Mouse (Mus musculus) urinary bladder, adult 2 months (tissue): ENCODE data around the gene Gpr55. TPM values are rescaled to one million over a fixed set of nuclear protein-coding genes. Genes with fewer than 3 reads are reported as not detected.

Experiments
- DNase-seq: peaks from one replicate; pipeline ENCODE4 v3.0.0; 2022; ENCODE audit warnings: low spot score
- polyA plus RNA-seq: library from polyadenylated mRNA; depleted of rRNA; stranded (reverse); fragments of >200 nt; gene quantifications from 2 replicates; pipeline ENCODE4 v1.2.3, GENCODE M21; 2012

The Gpr55 gene
- polyA plus RNA-seq, 1 experiment: 0.08 TPM

DNA sequence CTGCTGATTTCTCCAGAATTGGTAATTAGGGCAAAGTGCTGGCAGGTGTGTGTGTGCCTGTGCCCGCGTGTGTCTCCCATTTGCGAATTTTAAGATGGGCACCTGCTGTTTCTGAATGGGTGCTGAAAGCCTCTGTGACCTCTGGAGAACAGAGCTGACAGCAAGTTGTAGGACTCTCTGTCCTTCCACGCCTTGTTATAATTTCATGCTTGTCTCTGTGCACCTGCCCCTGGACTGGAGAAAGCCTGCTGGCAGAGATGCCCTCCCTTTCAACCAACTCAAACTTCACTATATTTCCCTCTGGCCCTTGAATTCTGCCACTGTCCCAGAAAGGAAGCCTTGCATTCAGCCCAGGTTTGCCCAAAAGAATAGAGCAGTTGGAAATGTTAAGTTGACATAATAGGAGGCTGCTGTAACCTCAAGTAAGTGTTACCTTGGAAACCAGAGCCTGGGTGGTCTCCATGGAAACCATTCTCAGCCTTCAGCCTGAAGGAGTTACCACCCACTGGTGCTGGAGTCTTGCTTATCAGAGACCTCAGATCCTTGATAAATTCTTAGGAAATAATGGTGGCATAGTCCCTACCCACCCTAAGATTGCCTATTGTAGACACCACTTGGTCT lies 43.9 kb downstream of the Gpr55 start:
- DNase-seq: no peak

DNA sequence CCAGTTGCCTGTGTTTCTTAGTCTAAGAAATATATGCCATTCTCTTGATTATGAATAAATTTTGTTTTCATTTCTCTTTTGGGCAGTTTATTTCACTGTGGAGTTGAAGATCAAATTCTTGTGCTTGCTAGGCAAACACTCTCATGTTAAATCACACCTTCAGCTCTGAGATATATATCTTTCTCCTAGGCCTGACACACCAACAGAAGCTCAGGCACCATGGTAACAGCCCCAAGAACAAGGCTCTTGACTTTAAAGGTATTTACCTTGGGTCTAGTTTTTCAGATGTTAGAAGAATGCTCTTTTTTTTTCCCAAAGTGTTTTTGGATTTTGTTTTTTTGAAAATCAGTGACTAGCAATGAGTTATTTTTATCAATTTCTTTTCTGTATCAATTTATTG lies 44.9 kb downstream of the Gpr55 start:
- no peak for DNase-seq

DNA sequence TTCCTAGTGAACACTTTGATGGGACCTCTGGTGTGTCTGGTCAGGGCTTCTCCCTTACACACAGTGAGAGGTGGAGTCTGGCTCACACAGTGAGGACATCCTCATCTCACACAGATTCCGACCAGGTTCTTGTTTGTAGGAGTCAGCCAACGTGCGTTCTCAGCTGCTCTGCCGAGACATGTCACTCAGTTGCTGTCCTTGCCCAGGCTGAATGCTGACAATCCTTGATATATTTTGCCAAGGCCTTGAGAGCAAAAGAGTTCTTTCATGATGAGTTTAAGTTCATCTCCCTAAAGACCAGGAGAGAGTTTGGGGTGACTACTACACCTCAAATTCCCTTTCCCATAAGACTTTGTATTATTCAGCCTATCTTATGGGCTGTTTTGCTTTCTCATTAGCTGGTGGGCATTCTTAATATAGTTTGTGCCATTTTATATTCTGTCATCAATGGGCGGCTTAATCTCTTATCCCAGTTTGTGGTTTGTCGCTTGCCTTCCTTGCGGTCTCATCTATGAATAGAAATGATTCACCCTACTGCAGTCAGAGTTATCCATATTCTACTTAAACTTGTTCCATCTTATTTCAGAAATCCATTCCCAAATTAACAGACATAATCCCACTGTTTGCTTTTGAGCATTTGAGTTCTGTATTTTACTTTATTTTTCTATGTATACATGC lies 47.6 kb downstream of the Gpr55 start:
- no peak for DNase-seq

DNA sequence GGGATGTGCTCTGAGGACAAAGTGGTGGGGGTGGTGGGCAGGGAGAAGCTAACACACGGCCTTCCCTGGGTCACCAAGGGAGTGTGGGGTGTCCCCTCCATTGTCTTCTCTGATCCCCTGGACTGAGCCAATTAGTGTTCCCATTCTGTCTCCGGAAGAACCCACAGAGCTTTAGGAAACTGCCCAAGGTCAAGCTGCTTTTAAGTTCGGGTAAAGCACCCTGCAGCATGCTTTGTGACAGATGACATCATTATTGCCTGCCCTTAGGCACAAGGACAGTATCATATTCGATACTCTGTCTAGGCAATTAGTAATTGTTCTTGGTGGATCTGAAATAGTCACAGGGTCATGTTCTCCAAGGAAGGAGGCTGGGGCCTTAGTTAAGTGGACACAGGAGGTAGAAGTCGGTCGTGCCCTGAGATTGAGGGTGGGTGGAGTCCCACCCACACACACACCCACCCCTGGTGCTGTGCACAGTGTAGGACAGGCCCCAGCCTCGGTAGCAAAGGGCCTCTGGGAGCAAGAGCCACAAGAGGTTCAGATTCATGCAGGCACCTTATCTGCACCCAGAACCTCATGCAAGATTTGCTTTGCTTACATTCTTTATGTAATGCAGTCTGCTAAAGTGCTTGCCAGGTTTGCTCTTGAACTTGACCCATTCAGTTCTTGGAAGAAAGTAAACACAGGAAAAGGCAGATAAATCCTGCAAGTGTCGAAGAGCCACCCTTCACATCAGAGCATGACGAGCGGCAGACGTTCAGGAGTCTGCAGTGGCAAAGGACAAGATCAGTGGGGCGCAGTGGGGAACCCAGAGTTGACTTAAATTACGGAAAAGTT lies 51.8 kb downstream of the Gpr55 start:
- DNase-seq: no peak

DNA sequence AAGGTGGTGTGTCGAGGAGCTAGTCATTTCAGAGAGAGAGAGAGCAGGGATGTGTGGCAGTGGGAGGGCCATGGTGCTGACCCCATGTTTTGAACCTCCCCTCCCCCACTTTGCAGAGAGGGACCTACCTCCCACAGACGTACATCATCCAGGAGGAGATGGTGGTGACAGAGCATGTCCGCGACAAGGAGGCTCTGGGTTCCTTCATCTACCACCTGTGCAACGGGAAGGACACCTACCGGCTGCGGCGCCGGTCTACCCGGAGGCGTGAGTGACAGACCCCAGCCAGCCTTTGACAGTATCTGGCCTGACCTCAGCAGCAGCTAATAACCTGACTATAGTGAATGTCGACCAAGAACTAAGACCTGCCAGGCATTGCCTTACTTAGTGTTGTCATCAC lies 53.9 kb downstream of the Gpr55 start:
- DNase-seq: no peak

DNA sequence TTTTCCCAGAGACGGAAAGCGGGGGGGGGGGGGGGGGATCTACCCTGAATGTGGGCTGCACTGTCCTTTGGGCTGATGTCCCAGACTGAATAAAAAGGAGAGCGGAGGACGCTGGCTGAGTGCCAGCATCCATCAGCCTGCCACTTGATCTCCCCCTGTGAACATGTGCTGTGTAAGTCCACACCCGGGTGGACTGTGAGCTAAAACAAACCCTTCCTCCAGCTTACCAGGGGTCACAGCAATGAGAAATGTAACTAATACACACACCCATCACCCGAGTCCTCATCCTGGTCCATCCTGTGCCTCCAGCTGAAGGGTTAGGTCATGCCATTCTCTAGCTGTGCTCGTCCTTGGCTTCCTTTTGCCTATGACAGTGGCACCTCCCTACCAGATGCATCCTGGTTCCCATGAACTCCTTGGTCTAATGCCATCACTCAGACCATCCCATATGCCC lies 58.7 kb downstream of the Gpr55 start:
- DNase-seq: no peak

DNA sequence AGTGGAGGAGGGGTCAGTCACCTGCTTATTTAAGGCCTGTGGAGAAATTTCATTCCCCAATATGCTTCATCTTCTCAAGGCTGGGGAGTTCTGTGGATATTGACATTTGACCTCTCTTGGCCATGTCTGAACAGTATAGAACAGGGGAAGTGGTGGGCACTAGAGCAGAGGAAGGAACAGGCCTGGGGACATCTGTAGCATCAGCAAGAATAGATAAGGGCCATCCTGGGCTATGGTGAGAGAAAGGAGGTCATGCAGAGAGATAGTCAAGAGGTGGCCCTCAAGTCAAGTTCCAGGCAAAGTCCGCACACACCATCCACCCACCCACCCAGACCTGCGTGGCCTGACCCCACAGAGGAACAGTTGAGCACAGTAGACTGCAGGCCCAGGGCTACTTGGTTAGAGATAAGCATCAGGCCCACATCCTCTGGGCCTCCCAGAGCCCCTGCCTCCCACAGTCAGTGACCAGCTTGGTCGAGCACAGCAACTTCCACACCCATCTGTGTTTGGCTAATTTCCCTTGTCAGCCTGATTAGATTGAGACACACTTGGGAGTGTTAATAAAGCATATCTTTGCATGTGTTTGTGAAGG lies 59.2 kb downstream of the Gpr55 start:
- no peak for DNase-seq

DNA sequence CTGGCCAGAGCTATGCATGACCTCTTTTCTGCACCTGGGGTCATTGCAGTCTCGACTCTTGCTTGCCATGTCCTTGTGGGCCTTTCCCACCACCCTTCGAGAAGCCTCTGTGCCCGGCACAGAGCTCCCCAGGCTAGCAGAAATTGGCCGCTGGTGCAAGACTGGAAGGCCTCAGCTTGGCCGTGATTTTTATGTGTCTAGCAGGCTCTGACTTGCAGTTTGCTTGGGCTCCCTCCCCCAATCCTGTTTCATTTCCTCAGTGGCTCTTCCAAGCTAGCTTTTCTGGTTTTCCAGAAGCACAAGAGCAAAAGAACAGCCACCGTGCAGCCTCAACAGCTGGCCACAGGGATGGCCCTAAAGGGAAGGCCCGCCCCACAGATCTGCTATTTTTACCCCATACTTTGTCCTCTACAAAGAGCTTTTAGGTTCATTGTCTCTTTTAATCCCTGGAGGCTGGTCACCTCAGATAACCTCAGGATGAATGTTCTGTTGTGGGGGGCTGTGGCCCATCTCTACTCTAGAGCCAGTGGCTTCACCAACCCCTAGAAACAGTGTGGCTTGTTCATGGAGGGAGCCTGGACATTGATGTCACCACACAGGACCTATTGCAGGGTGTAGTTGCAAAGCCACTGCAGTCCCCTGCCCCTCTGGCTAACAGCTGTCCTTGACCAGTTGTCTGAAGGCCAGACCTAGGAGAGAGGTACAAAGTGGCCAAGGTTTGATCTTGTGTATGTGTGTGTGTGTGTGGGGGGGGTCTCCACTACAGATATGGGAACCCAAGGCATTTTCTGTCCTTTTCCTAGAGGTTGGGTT lies 60.1 kb downstream of the Gpr55 start:
- no peak for DNase-seq

DNA sequence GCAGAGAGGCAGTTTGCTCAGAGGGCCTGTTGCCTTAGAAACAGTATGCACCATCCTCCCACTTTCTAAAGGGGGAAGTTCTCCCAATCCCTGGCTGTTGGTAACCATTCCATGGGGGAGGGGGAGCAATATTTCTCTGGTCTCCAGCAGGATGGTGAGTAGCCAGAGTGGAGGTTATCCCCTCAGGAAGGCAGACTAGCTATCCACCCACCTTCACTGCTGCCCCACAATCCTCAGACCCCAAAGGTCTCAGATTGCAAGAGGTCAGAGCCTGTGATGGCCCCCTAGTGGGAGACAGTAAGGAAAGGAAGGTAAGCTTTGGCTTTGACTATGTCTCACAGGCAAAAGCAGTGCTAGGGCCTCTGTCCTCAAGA lies 61.4 kb downstream of the Gpr55 start:
- no peak for DNase-seq

DNA sequence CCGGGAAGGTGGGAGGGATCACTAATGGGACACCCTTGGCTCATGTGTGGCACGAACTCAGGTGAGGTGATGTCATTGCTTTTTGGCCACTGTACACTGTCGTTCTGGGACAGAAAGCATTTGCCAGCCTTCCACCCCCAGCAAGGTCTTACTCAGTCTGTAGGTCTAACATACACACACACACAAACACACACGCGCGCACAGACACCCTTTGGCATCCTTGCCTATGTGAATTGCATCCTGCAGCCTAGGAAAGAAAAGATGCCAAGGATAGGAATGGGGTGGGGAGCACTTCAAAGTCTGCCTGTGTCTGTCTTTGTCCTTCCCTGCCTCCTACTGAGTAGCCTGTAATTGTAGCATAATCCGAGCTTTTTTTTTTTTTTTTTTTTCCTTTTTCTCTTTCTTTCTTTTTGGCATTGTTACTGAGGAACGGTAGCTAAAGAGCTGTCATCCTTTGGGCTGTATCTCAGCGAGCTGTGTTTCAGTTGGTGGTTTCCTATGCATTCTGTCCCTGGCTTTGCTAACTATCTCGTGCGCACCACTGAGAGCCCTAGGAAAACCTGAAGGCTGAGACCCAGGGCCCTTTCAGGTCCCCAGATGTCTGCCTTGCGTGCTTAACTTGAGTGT lies 61.9 kb downstream of the Gpr55 start:
- no peak for DNase-seq

DNA sequence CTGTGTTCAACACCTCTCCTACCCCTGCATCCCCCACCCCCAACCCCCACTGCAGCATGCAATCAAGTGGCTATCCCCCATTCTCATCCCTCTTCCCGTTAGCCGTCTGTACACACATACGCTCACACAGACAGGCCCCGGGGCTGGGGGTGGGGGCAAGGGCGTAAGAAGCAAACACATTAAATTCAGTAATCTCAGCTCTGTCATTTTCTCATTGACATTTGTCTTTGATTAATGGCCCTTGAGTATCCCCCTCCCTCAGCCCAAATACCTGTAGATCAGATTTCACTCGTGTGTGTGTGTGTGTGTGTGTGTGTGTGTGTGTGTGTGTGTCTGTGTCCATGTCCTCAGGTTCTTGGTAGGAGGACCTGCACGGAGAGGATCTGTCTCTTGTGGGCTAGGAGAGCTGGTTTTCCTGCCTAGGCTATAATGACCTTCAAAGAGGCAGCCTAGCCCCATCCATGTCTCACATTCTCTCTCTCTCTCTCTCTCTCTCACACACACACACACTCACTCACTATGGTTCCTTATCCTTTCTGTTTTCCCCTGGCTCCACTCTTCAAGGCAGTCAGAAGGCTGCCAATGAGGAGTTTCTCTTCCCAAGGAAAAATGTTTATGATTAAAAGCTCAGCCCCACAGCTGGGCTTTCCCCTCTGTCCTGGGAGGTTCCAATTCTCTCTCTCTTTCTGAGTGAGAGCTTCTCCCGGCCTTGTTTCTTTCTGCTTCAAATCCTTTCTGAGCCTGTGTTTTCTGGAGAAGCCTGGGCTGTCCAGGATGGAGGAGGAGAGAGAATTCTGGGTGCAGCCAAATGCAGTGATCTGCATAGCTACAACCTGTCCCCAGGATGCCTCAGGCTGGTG lies 62.7 kb downstream of the Gpr55 start:
- DNase-seq: no peak

DNA sequence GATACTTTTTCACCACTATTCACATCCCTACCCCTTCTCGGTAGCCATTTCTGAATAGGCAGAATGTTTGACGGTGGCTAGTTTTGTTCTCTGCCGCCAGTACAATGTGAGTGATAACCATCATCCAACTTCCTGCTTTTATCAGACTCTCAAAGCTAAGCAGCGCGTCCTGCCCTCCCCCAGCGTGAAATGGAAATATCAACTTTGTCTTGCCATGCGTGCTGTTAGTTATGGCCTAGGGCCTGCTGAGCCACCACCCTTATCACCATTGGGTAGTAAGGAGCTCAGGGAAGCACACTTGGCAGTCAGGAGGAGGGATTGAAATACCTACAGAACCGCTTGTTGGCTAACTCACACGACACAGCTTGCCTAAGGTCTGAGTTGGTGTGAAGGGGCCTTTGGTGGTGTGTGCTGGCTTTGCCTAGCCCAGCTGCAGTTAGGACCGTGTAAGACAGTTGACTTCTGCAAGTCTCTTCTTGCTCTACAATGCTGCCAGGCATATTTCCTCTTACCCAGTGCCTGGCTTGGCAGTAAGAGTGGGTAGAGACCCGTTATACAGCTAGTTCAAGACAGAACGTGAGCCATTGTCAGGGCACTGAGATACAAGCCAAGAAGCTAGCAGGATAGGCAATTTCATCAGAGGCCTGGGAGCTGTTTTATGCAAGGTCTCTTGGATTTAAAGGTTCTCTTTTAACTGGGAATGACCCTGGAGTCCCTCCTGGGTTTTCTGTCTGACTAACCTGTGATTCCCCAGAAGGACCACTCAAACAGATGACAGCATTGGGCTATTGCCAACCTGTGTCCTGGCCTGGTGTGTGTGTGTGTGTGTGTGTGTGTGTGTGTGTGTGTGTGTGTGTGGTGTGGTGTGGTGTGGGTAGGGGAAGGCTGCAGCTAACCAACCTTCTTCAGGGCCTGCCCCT lies 63.8 kb downstream of the Gpr55 start:
- DNase-seq: no peak

DNA sequence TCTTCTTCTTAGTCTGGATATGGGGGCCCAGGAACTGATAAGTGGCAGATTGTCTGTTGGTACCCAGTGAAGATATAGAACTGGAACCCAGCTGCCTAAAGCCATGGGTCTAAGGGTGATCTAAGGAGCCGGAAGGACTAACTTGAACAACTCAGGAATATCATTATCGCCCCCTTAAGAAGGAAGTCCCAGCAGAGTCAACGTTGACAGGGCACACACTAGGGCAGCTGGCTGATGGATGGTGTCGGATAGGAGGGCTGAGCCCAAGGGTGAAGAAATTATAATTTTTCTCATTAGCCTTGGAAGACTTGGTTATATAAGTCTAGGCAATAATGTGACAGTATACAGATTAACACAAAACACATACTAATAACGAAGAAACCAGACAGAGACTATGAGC lies 64.7 kb downstream of the Gpr55 start:
- DNase-seq: no peak

DNA sequence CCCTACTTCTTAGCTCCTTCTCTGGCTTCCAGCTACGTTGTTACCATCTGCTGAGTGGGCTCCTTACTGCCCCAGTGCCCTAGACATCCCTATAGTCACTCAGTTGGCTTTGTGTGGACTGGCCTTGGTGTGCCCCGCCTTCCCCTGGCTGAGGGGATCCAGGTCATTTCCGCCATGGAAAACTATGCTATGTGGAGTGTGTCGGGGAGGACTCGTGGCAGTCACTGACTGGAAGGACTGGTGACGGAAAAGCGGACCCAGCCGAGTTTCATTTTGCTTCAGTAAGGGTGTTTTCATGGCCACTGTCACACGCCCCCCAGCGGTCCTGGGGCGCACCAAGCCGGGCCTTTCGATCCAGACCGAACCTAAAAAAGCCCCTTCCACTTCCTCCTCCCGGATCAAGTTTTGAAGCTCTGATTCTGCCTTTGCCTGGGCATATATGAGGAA lies 65.4 kb downstream of the Gpr55 start:
- DNase-seq: no peak

DNA sequence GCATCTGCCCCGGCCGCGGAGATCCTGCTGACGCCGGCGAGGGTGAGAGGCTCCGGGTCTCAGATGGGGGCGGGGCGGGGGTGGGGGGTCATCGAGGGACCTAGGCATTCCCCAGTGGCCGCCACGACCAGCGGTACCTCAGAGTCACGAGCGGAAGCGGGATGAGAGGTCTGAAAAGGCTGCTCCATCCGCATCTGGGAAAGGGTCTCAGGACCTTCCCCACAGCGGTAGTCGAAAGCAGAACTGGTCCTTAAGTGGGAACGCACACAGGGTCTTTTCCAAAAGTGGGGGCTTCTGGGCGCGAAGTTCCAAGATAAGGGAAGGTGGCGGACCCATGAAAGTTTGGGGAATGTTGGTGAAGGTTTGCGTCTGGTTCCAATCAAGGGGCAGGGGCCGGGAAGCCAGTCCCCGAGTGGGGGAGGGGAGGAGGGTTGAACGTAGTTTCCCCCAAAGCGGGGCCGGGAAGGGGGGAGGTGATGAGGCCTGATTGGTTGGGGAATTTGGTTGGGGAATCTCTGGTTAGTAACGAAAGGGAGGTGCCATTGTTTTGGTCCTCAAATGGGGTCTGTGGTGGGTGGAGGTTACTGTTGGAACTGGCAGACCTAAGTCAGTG lies 66.0 kb downstream of the Gpr55 start:
- DNase-seq: no peak

DNA sequence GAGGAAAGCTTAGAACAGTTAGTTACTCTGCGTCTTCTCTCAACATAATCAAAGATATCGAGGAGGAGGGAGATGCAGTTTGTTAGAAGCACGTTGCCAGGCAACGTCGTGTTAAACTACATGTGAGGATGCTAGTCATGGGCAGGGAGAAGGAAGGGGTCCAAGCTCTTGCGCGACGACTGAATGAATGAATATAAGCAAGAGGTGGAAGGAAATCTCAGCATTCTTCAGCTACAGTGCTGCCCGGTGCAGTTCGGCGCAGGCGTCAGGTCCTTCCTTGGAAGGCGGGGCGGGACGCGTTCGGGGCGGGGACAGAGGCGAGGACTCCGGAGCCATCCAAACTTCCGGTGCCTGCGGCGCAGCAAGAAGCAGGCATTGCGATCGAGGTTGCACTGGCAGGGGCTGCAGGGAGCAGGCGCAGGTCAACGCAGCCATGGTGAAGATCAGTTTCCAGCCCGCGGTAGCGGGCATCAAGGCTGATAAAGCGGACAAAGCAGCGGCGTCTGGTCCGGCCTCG lies 66.5 kb downstream of the Gpr55 start, which contains the start of gene Itm2c:
TSS of gene Itm2c (plus strand) at position 51 of the 517 bp plus-strand sequence.
- DNase-seq: peak; percentile 78
